Mouse (Mus musculus) layer of hippocampus, adult 18-20 months (tissue): ENCODE data around the gene Slc30a2. TPM values are rescaled to one million over a fixed set of nuclear protein-coding genes. Genes with fewer than 3 reads are reported as not detected.

ENCODE experiments used
- DNase-seq, 2 experiments: peaks; one replicate each; pipeline ENCODE4 v3.0.0; 2022; ENCODE audit warnings: low spot score in 2 of 2
- total RNA-seq, 2 experiments: library from RNA; stranded (reverse); gene quantifications; 2 replicates each; pipeline ENCODE4 v1.2.3; 2021

Slc30a2 gene
- total RNA-seq, 2 experiments from 2014 or later: 0.10 TPM; not detected in 1

GRCm38 (mm10) chr4:134395977-134396825 lies 53.2 kb downstream of the Slc30a2 start, which contains the start of gene Pafah2:
Pafah2 (plus strand) TSS chr4:134396320.
- peak; percentile 95 to 99 for DNase-seq

GRCm38 (mm10) chr4:134397121-134397520 lies 54.1 kb downstream of the Slc30a2 start:
- peak in 1 of 2 experiments; percentile 50 for DNase-seq

- no peak for DNase-seq
Observed at GRCm38 (mm10) chr4:134397732-134398131, 54.8 kb downstream of the Slc30a2 start.

GRCm38 (mm10) chr4:134400206-134400605 lies 57.2 kb downstream of the Slc30a2 start:
- DNase-seq: peak in 1 of 2 experiments; percentile 50

- DNase-seq: peak; percentile 74 to 83
Observed at GRCm38 (mm10) chr4:134401181-134401661, 58.2 kb downstream of the Slc30a2 start.

- no peak for DNase-seq
Observed at GRCm38 (mm10) chr4:134401856-134402570, 59.0 kb downstream of the Slc30a2 start.

- no peak for DNase-seq
Observed at GRCm38 (mm10) chr4:134402571-134403262, 59.7 kb downstream of the Slc30a2 start.

- no peak for DNase-seq
Observed at GRCm38 (mm10) chr4:134403721-134404120, 60.7 kb downstream of the Slc30a2 start.

Other genes with a start within 250 kb of the Slc30a2 start
- gene Cd52, start 248.1 kb upstream of the Slc30a2 start, total RNA-seq: 1 to 10 TPM in 1 of 2 experiments, under 1 TPM in 1; 0.74 to 1.9 TPM
- gene Ubxn11, start 240.6 kb upstream of the Slc30a2 start, total RNA-seq: 10 to 100 TPM; 33.5 TPM
- gene Sh3bgrl3, start 214.4 kb upstream of the Slc30a2 start, total RNA-seq: 100 to 1,000 TPM; 250 to 270 TPM
- 10 to 100 TPM; 15.3 to 17.2 TPM for gene Cep85, start 156.1 kb upstream of the Slc30a2 start, total RNA-seq
- gene Gm7534, start 140.2 kb upstream of the Slc30a2 start, total RNA-seq: not detected
- gene Catsper4, start 115.8 kb upstream of the Slc30a2 start, total RNA-seq: not detected
- under 1 TPM; 0.13 to 0.64 TPM for gene Cnksr1, start 104.8 kb upstream of the Slc30a2 start, total RNA-seq
- not detected for gene E130218I03Rik, start 99.5 kb upstream of the Slc30a2 start, total RNA-seq
- 10 to 100 TPM; 11.9 to 12.2 TPM for gene Zfp593, start 97.6 kb upstream of the Slc30a2 start, total RNA-seq
- gene Gm30191, start 96.2 kb upstream of the Slc30a2 start, total RNA-seq: not detected
- 1 to 10 TPM; 1.6 to 1.7 TPM for gene Grrp1, start 89.1 kb upstream of the Slc30a2 start, total RNA-seq
- 10 to 100 TPM; 16.4 to 17.8 TPM for gene Pdik1l, start 55.3 kb upstream of the Slc30a2 start, total RNA-seq
- gene Trim63, start 28.1 kb upstream of the Slc30a2 start, total RNA-seq: not detected
- gene Extl1, start 40.7 kb downstream of the Slc30a2 start, total RNA-seq: 10 to 100 TPM; 46.1 to 48.0 TPM
- 1 to 10 TPM; 5.0 to 5.9 TPM for gene Pafah2, start 53.1 kb downstream of the Slc30a2 start, total RNA-seq
- gene Stmn1, start 125.1 kb downstream of the Slc30a2 start, total RNA-seq: 100 to 1,000 TPM; 373 to 429 TPM
- gene Paqr7, start 153.5 kb downstream of the Slc30a2 start, total RNA-seq: 10 to 100 TPM; 60.9 to 67.1 TPM
- under 1 TPM; 0.36 to 0.57 TPM for gene Aunip, start 167.8 kb downstream of the Slc30a2 start, total RNA-seq
- 10 to 100 TPM; 69.0 to 70.7 TPM for gene Mtfr1l, start 192.2 kb downstream of the Slc30a2 start, total RNA-seq
- gene Selenon, start 209.0 kb downstream of the Slc30a2 start, total RNA-seq: 10 to 100 TPM; 18.1 to 20.0 TPM